Mouse (Mus musculus): ENCODE data around the gene Ciao2b. TPM values are rescaled to one million over a fixed set of nuclear protein-coding genes. Genes with fewer than 3 reads are reported as not detected.

Ciao2b gene
- polyA plus RNA-seq, 1 experiment, result 180 TPM

GRCm38 (mm10) chr8:104602468-104603244, 39.1 kb downstream of the Ciao2b start:
- no peak overlapping the region for H3ac ChIP-seq (ENCODE audit: control insufficient read depth, insufficient read length, low read depth)
- no peaks in the 10 kb centered on the region for H3K27me3 ChIP-seq (ENCODE audit: control insufficient read depth, insufficient read depth, insufficient read length)
- H3K36me3 ChIP-seq (ENCODE audit: control insufficient read depth, insufficient read depth), result no peaks in the 10 kb centered on the region
- H3K4me3 ChIP-seq (ENCODE audit: insufficient read depth, poor library complexity, severe bottlenecking), result no peak overlapping the region
- no peaks in the 10 kb centered on the region for H3K79me2 ChIP-seq (ENCODE audit: control insufficient read depth, insufficient read depth)
- TF ChIP-seq MYOD1 (IDR thresholded peaks at IDR 0.05; ENCODE audit: control insufficient read depth, insufficient read length, low read depth), result no peak
- TF ChIP-seq CTCF (IDR thresholded peaks at IDR 0.05; ENCODE audit: control insufficient read depth, insufficient read depth, insufficient read length), result peak; percentile 91
- H3K79me3 ChIP-seq (ENCODE audit: low read depth), result no peaks in the 10 kb centered on the region

GRCm38 (mm10) chr8:104601941-104602371, 39.8 kb downstream of the Ciao2b start:
- Histone ChIP-seq H3K79me2 (ENCODE audit: control insufficient read depth, insufficient read depth) (no peaks in the 10 kb centered on the region), H3K36me3 (ENCODE audit: control insufficient read depth, insufficient read depth) (no peaks in the 10 kb centered on the region), H3K79me3 (ENCODE audit: low read depth) (no peaks in the 10 kb centered on the region), H3K27me3 (ENCODE audit: control insufficient read depth, insufficient read depth, insufficient read length) (no peaks in the 10 kb centered on the region), H3K4me3 (ENCODE audit: insufficient read depth, poor library complexity, severe bottlenecking) (no peak overlapping the region), H3ac (ENCODE audit: control insufficient read depth, insufficient read length, low read depth) (no peak overlapping the region)
- no peak for TF ChIP-seq USF1 (IDR thresholded peaks at IDR 0.05; ENCODE audit: low read depth)
- TF ChIP-seq MYOG (IDR thresholded peaks at IDR 0.05; ENCODE audit: control insufficient read depth, extremely low read depth, insufficient read length), result no peak
- no peak for TF ChIP-seq CTCF (IDR thresholded peaks at IDR 0.05; ENCODE audit: control insufficient read depth, insufficient read depth, insufficient read length)

GRCm38 (mm10) chr8:104601386-104601785, 40.4 kb downstream of the Ciao2b start:
- H3K4me3 ChIP-seq (ENCODE audit: insufficient read depth, poor library complexity, severe bottlenecking), result no peak overlapping the region
- no peak for TF ChIP-seq USF1 (IDR thresholded peaks at IDR 0.05; ENCODE audit: low read depth)
- H3K79me3 ChIP-seq (ENCODE audit: low read depth), result no peaks in the 10 kb centered on the region
- no peak overlapping the region for H3ac ChIP-seq (ENCODE audit: control insufficient read depth, insufficient read length, low read depth)
- H3K79me2 ChIP-seq (ENCODE audit: control insufficient read depth, insufficient read depth), result no peaks in the 10 kb centered on the region
- no peaks in the 10 kb centered on the region for H3K27me3 ChIP-seq (ENCODE audit: control insufficient read depth, insufficient read depth, insufficient read length)
- no peaks in the 10 kb centered on the region for H3K36me3 ChIP-seq (ENCODE audit: control insufficient read depth, insufficient read depth)

GRCm38 (mm10) chr8:104598496-104598895, 43.3 kb downstream of the Ciao2b start:
- Histone ChIP-seq H3K36me3 (ENCODE audit: control insufficient read depth, insufficient read depth) (peaks cover 21% of the 10 kb centered on the region), H3ac (ENCODE audit: control insufficient read depth, insufficient read length, low read depth) (no peak overlapping the region), H3K79me2 (ENCODE audit: control insufficient read depth, insufficient read depth) (peaks cover 6% of the 10 kb centered on the region), H3K79me3 (ENCODE audit: low read depth) (no peaks in the 10 kb centered on the region), H3K27me3 (ENCODE audit: control insufficient read depth, insufficient read depth, insufficient read length) (no peaks in the 10 kb centered on the region), H3K4me3 (ENCODE audit: insufficient read depth, poor library complexity, severe bottlenecking) (no peak overlapping the region)
- TF ChIP-seq USF1 (IDR thresholded peaks at IDR 0.05; ENCODE audit: low read depth) (no peak), CTCF (IDR thresholded peaks at IDR 0.05; ENCODE audit: control insufficient read depth, insufficient read depth, insufficient read length) (no peak), MYOG (IDR thresholded peaks at IDR 0.05; ENCODE audit: control insufficient read depth, extremely low read depth, insufficient read length) (no peak), MYOD1 (IDR thresholded peaks at IDR 0.05; ENCODE audit: control insufficient read depth, insufficient read length, low read depth) (no peak), MAX (IDR thresholded peaks at IDR 0.05) (no peak), CEBPB (IDR thresholded peaks at IDR 0.05; ENCODE audit: low read depth) (no peak), FOSL1 (IDR thresholded peaks at IDR 0.05; ENCODE audit: insufficient read depth, low read length, poor library complexity, severe bottlenecking) (no peak)

GRCm38 (mm10) chr8:104597656-104598055, 44.1 kb downstream of the Ciao2b start:
- H3K36me3 ChIP-seq (ENCODE audit: control insufficient read depth, insufficient read depth), result peaks cover 25% of the 10 kb centered on the region
- no peaks in the 10 kb centered on the region for H3K27me3 ChIP-seq (ENCODE audit: control insufficient read depth, insufficient read depth, insufficient read length)
- peaks cover 1% of the 10 kb centered on the region for H3K79me3 ChIP-seq (ENCODE audit: low read depth)
- no peak overlapping the region for H3K4me3 ChIP-seq (ENCODE audit: insufficient read depth, poor library complexity, severe bottlenecking)
- TF ChIP-seq MAX (IDR thresholded peaks at IDR 0.05) (no peak), CEBPB (IDR thresholded peaks at IDR 0.05; ENCODE audit: low read depth) (no peak), MYOG (IDR thresholded peaks at IDR 0.05; ENCODE audit: control insufficient read depth, extremely low read depth, insufficient read length) (no peak), FOSL1 (IDR thresholded peaks at IDR 0.05; ENCODE audit: insufficient read depth, low read length, poor library complexity, severe bottlenecking) (no peak), CTCF (IDR thresholded peaks at IDR 0.05; ENCODE audit: control insufficient read depth, insufficient read depth, insufficient read length) (no peak), USF1 (IDR thresholded peaks at IDR 0.05; ENCODE audit: low read depth) (no peak), MYOD1 (IDR thresholded peaks at IDR 0.05; ENCODE audit: control insufficient read depth, insufficient read length, low read depth) (no peak)
- H3ac ChIP-seq (ENCODE audit: control insufficient read depth, insufficient read length, low read depth), result no peak overlapping the region
- H3K79me2 ChIP-seq (ENCODE audit: control insufficient read depth, insufficient read depth), result peaks cover 7% of the 10 kb centered on the region

- peaks cover 8% of the 10 kb centered on the region for H3K79me3 ChIP-seq (ENCODE audit: low read depth)
- peaks cover 19% of the 10 kb centered on the region for H3K79me2 ChIP-seq (ENCODE audit: control insufficient read depth, insufficient read depth)
- no peak for TF ChIP-seq MYOD1 (IDR thresholded peaks at IDR 0.05; ENCODE audit: control insufficient read depth, insufficient read length, low read depth)
- TF ChIP-seq CTCF (IDR thresholded peaks at IDR 0.05; ENCODE audit: control insufficient read depth, insufficient read depth, insufficient read length), result no peak
- no peak for TF ChIP-seq FOSL1 (IDR thresholded peaks at IDR 0.05; ENCODE audit: insufficient read depth, low read length, poor library complexity, severe bottlenecking)
- no peak for TF ChIP-seq MAX (IDR thresholded peaks at IDR 0.05)
- TF ChIP-seq MYOG (IDR thresholded peaks at IDR 0.05; ENCODE audit: control insufficient read depth, extremely low read depth, insufficient read length), result no peak
- TF ChIP-seq CEBPB (IDR thresholded peaks at IDR 0.05; ENCODE audit: low read depth), result no peak
- TF ChIP-seq USF1 (IDR thresholded peaks at IDR 0.05; ENCODE audit: low read depth), result no peak
- H3K36me3 ChIP-seq (ENCODE audit: control insufficient read depth, insufficient read depth), result peaks cover 25% of the 10 kb centered on the region
- no peak overlapping the region for H3ac ChIP-seq (ENCODE audit: control insufficient read depth, insufficient read length, low read depth)
- H3K4me3 ChIP-seq (ENCODE audit: insufficient read depth, poor library complexity, severe bottlenecking), result no peak overlapping the region
- H3K27me3 ChIP-seq (ENCODE audit: control insufficient read depth, insufficient read depth, insufficient read length), result no peaks in the 10 kb centered on the region
These were observed 45.8 kb downstream of the Ciao2b start for GRCm38 (mm10) chr8:104595773-104596536.
